Mouse (Mus musculus) left cerebral cortex, postnatal 14 days (tissue): ENCODE results near the gene Tmed1. TPM values are rescaled to one million over a fixed set of nuclear protein-coding genes. Genes with fewer than 3 reads are reported as not detected.
"Not testable (repeated sequence)": the region's sequence is repeated elsewhere in the genome, so short reads cannot be mapped to it uniquely, and the experiment has no call there.

Experiments
- DNase-seq, 2 experiments: peaks; one replicate each; pipeline ENCODE4 v3.0.0; 2021 to 2022; ENCODE audit warnings: low spot score in 2 of 2, mixed read lengths in 1 of 2
- intact Hi-C: fragments of 180-260 bp; cut with DNase I; formaldehyde crosslinking; loops from one replicate; pipeline ENCODE4 v1.15.1; 2025
- total RNA-seq, 2 experiments: library from RNA; stranded (reverse); gene quantifications; 2 replicates each; pipeline ENCODE4 v1.2.3; 2021

Tmed1 gene
- total RNA-seq, 2 experiments from 2014 or later = 15.7 to 15.8 TPM

- intact Hi-C loops = no loop called here
- DNase-seq = no peak
Measured at GRCm38 (mm10) chr9:21527100-21527801, 17.2 kb upstream of the Tmed1 start.

GRCm38 (mm10) chr9:21526634-21526944 is 16.5 kb upstream of the Tmed1 start:
- intact Hi-C loops = no loop called here
- DNase-seq = no peak

- DNase-seq = no peak
- intact Hi-C loops = no loop called here
Measured at GRCm38 (mm10) chr9:21525937-21526633, 16.0 kb upstream of the Tmed1 start, which contains the start of gene AB124611. TSS of gene AB124611 (plus strand) at chr9:21526176.

- intact Hi-C loops = no loop called here
- no peak for DNase-seq
Measured at GRCm38 (mm10) chr9:21525142-21525936, 15.3 kb upstream of the Tmed1 start.

- intact Hi-C loops, DNase-seq: not testable (repeated sequence)
Measured at GRCm38 (mm10) chr9:21518690-21519089, 8.6 kb upstream of the Tmed1 start.

GRCm38 (mm10) chr9:21517947-21518495 is 8.0 kb upstream of the Tmed1 start:
- intact Hi-C loops = no loop called here
- no peak for DNase-seq

- intact Hi-C loops = no loop called here
- no peak for DNase-seq
Measured at GRCm38 (mm10) chr9:21513466-21513865, 3.4 kb upstream of the Tmed1 start.

- no peak for DNase-seq
- intact Hi-C loops = no loop called here
Measured at GRCm38 (mm10) chr9:21511052-21511451, 1.0 kb upstream of the Tmed1 start.

GRCm38 (mm10) chr9:21510689-21511015 is 600 bp upstream of the Tmed1 start:
- intact Hi-C loops = no loop called here
- no peak for DNase-seq

- intact Hi-C loops = no loop called here
- DNase-seq = no peak
Measured at GRCm38 (mm10) chr9:21508871-21509404, 1.1 kb downstream of the Tmed1 start.

GRCm38 (mm10) chr9:21507753-21508430 is 2.2 kb downstream of the Tmed1 start:
- no peak for DNase-seq
- intact Hi-C loops = no loop called here

- intact Hi-C loops = no loop called here
- DNase-seq = no peak
Measured at GRCm38 (mm10) chr9:21505767-21506166, 4.3 kb downstream of the Tmed1 start.

GRCm38 (mm10) chr9:21503352-21503751 is 6.7 kb downstream of the Tmed1 start:
- intact Hi-C loops = no loop called here
- no peak for DNase-seq

GRCm38 (mm10) chr9:21498284-21498902 is 11.7 kb downstream of the Tmed1 start:
- intact Hi-C loops = no loop called here
- no peak for DNase-seq

GRCm38 (mm10) chr9:21497664-21498063 is 12.4 kb downstream of the Tmed1 start:
- no peak for DNase-seq

GRCm38 (mm10) chr9:21497050-21497542 is 13.0 kb downstream of the Tmed1 start:
- intact Hi-C loops = no loop called here
- peak; percentile 24 to 37 for DNase-seq

More at GRCm38 (mm10) chr9:21497664-21498063, 12.4 kb downstream of the Tmed1 start:
- intact Hi-C loops = no loop called here

GRCm38 (mm10) chr9:21496308-21497049 is 13.6 kb downstream of the Tmed1 start:
- intact Hi-C loops = no loop called here
- DNase-seq = peak in 1 of 2 experiments; percentile 48

GRCm38 (mm10) chr9:21494726-21495125 is 15.3 kb downstream of the Tmed1 start:
- peak; percentile 21 to 64 for DNase-seq
- intact Hi-C loops = no loop called here
